Mouse (Mus musculus) small intestine, adult 2 months (tissue): ENCODE measurements at regions not wholly inside any gene's neighbourhood (a gene's known extent, or its start where the extent isn't known, plus 50 kb on each side); places are given as distances from the start of the nearest gene placed in this dataset.

Experiments
- CTCF ChIP-seq: fragments of 200-500 bp; IDR thresholded peaks from 2 replicates; pipeline ENCODE4 v1.5.1; 2012; ENCODE audit warnings: low read depth, mild to moderate bottlenecking, control low read depth, inconsistent platforms, low read length, moderate library complexity, mixed read lengths; ENCODE audit not compliant: insufficient replicate concordance, insufficient read length; ENCODE audit errors: extremely low read depth
- POLR2A ChIP-seq: fragments of 200-500 bp; IDR thresholded peaks from 2 replicates; pipeline ENCODE4 v1.6.1; 2012; ENCODE audit warnings: low read depth, mild to moderate bottlenecking, control low read depth, inconsistent platforms, low read length, moderate library complexity

DNA sequence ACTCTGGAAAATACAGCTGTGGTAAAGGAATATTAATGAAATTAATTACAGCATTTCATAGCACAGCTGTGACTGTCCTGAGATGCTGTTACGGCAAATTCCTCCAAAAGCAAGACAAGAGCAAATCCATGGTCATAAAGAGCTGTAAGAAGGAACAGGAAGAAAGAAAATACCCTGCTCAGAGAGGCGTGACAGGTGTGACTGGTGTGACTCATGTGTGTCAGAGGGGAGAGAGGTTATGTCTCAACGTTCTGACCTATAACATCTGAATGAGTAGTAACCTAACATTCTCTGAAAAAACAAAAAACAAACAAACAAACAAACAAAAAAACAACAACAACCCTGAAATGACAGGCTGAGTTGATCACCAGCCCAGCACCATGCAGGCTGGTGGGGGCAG, 267.5 kb downstream of the Hivep2 start:
- no peak for TF ChIP-seq CTCF
- TF ChIP-seq POLR2A = no peak
